Mouse (Mus musculus): ENCODE results near the gene Zxdc. TPM values are rescaled to one million over a fixed set of nuclear protein-coding genes. Genes with fewer than 3 reads are reported as not detected.

Gene Zxdc
- polyA plus RNA-seq, 1 experiment from 2014 or later = 11.0 TPM

GRCm38 (mm10) chr6:90393948-90394347 lies 24.7 kb downstream of the Zxdc start:
- Histone ChIP-seq H3K9ac (replicated peaks) (no peak overlapping the region), H3K27ac (no peak overlapping the region), H3K4me1 (replicated peaks) (no peaks in the 10 kb centered on the region), H3K4me2 (replicated peaks) (no peak overlapping the region), H3K27me3 (no peaks in the 10 kb centered on the region), H3K36me3 (peaks cover 61% of the 10 kb centered on the region), H3K9me3 (no peaks in the 10 kb centered on the region), H3K4me3 (replicated peaks) (no peak overlapping the region)
- WGBS = 73% methylated on average over 3 of the region's 3 CpGs
- ATAC-seq = no peak

- Histone ChIP-seq H3K4me3 (replicated peaks) (no peak overlapping the region), H3K9me3 (no peaks in the 10 kb centered on the region), H3K4me1 (replicated peaks) (no peaks in the 10 kb centered on the region), H3K27ac (no peak overlapping the region), H3K36me3 (peaks cover 62% of the 10 kb centered on the region), H3K4me2 (replicated peaks) (no peak overlapping the region), H3K9ac (replicated peaks) (no peak overlapping the region), H3K27me3 (no peaks in the 10 kb centered on the region)
- no peak for ATAC-seq
- 99% methylated on average over 2 of the region's 2 CpGs for WGBS
These were observed 26.5 kb downstream of the Zxdc start for GRCm38 (mm10) chr6:90395751-90396150.

- H3K4me2 ChIP-seq (replicated peaks) = no peak overlapping the region
- H3K4me3 ChIP-seq (replicated peaks) = no peak overlapping the region
- 94% methylated on average over 3 of the region's 3 CpGs for WGBS
- no peaks in the 10 kb centered on the region for H3K9me3 ChIP-seq
- no peak overlapping the region for H3K27ac ChIP-seq
- ATAC-seq = no peak
- H3K9ac ChIP-seq (replicated peaks) = no peak overlapping the region
- H3K4me1 ChIP-seq (replicated peaks) = no peaks in the 10 kb centered on the region
- peaks cover 62% of the 10 kb centered on the region for H3K36me3 ChIP-seq
- H3K27me3 ChIP-seq = no peaks in the 10 kb centered on the region
These were observed 28.0 kb downstream of the Zxdc start for GRCm38 (mm10) chr6:90397291-90397690.

- Histone ChIP-seq H3K4me3 (replicated peaks) (no peak overlapping the region), H3K27me3 (no peaks in the 10 kb centered on the region), H3K9me3 (no peaks in the 10 kb centered on the region), H3K27ac (no peak overlapping the region), H3K9ac (replicated peaks) (no peak overlapping the region), H3K4me2 (replicated peaks) (no peak overlapping the region), H3K4me1 (replicated peaks) (no peaks in the 10 kb centered on the region), H3K36me3 (peaks cover 24% of the 10 kb centered on the region)
- ATAC-seq = no peak
These were observed 39.3 kb downstream of the Zxdc start for GRCm38 (mm10) chr6:90408632-90409031.

GRCm38 (mm10) chr6:90410972-90411371 lies 41.7 kb downstream of the Zxdc start:
- H3K27me3 ChIP-seq = no peaks in the 10 kb centered on the region
- no peak overlapping the region for H3K4me2 ChIP-seq (replicated peaks)
- peaks cover 2% of the 10 kb centered on the region; the same call in 1 of the 2 replicates for H3K36me3 ChIP-seq
- no peaks in the 10 kb centered on the region for H3K4me1 ChIP-seq (replicated peaks)
- H3K9me3 ChIP-seq = no peaks in the 10 kb centered on the region
- 95% methylated on average over 1 of the region's 1 CpGs for WGBS
- no peak for ATAC-seq
- H3K27ac ChIP-seq = no peak overlapping the region
- H3K9ac ChIP-seq (replicated peaks) = no peak overlapping the region
- no peak overlapping the region for H3K4me3 ChIP-seq (replicated peaks)

GRCm38 (mm10) chr6:90411926-90412325 lies 42.6 kb downstream of the Zxdc start:
- Histone ChIP-seq H3K27me3 (no peaks in the 10 kb centered on the region), H3K4me2 (replicated peaks) (no peak overlapping the region), H3K4me1 (replicated peaks) (no peaks in the 10 kb centered on the region), H3K4me3 (replicated peaks) (no peak overlapping the region), H3K9ac (replicated peaks) (no peak overlapping the region), H3K9me3 (no peaks in the 10 kb centered on the region), H3K27ac (no peak overlapping the region), H3K36me3 (no peaks in the 10 kb centered on the region)
- 86% methylated on average over 7 of the region's 7 CpGs for WGBS
- no peak for ATAC-seq

GRCm38 (mm10) chr6:90422565-90422964 lies 53.3 kb downstream of the Zxdc start:
- peak overlapping the region; percentile 51 for H3K4me2 ChIP-seq (replicated peaks)
- H3K9me3 ChIP-seq = no peaks in the 10 kb centered on the region
- peak overlapping the region; percentile 27 for H3K4me3 ChIP-seq (replicated peaks)
- no peaks in the 10 kb centered on the region for H3K36me3 ChIP-seq
- peak overlapping the region; percentile 60 for H3K27ac ChIP-seq
- peaks cover 11% of the 10 kb centered on the region for H3K27me3 ChIP-seq
- peak; percentile 88 for ATAC-seq
- peaks cover 11% of the 10 kb centered on the region for H3K4me1 ChIP-seq (replicated peaks)
- H3K9ac ChIP-seq (replicated peaks) = peak overlapping the region; percentile 10; the same call in 1 of the 2 replicates
- WGBS = 2% methylated on average over 14 of the region's 14 CpGs

GRCm38 (mm10) chr6:90425361-90425760 lies 56.1 kb downstream of the Zxdc start:
- Histone ChIP-seq H3K9me3 (no peaks in the 10 kb centered on the region), H3K36me3 (no peaks in the 10 kb centered on the region), H3K9ac (replicated peaks) (no peak overlapping the region), H3K27ac (no peak overlapping the region), H3K27me3 (peaks cover 16% of the 10 kb centered on the region), H3K4me1 (replicated peaks) (peaks cover 23% of the 10 kb centered on the region), H3K4me3 (replicated peaks) (no peak overlapping the region), H3K4me2 (replicated peaks) (no peak overlapping the region)
- ATAC-seq = no peak
- WGBS = 81% methylated on average over 3 of the region's 3 CpGs

- 86% methylated on average over 4 of the region's 4 CpGs for WGBS
- no peak overlapping the region for H3K27ac ChIP-seq
- no peak for ATAC-seq
- H3K9ac ChIP-seq (replicated peaks) = no peak overlapping the region
- peaks cover 16% of the 10 kb centered on the region for H3K27me3 ChIP-seq
- peaks cover 23% of the 10 kb centered on the region for H3K4me1 ChIP-seq (replicated peaks)
- H3K4me3 ChIP-seq (replicated peaks) = no peak overlapping the region
- no peak overlapping the region for H3K4me2 ChIP-seq (replicated peaks)
- H3K9me3 ChIP-seq = no peaks in the 10 kb centered on the region
- H3K36me3 ChIP-seq = no peaks in the 10 kb centered on the region
These were observed 56.7 kb downstream of the Zxdc start for GRCm38 (mm10) chr6:90426003-90426402.

GRCm38 (mm10) chr6:90428380-90428974 lies 59.2 kb downstream of the Zxdc start, which contains the start of gene Cfap100:
TSS of gene Cfap100 (minus strand) at chr6:90428797.
- no peaks in the 10 kb centered on the region for H3K9me3 ChIP-seq
- H3K27ac ChIP-seq = peak within 1 kb of the TSS; percentile 58
- WGBS = under 1% methylated on average over 31 of the region's 31 CpGs
- ATAC-seq = peak; percentile 91
- H3K27me3 ChIP-seq = peaks cover 12% of the 10 kb centered on the region
- H3K4me3 ChIP-seq (replicated peaks) = peak within 1 kb of the TSS; percentile 46
- H3K9ac ChIP-seq (replicated peaks) = peak within 1 kb of the TSS; percentile 71
- H3K4me1 ChIP-seq (replicated peaks) = peaks cover 12% of the 10 kb centered on the region
- H3K36me3 ChIP-seq = no peaks in the 10 kb centered on the region
- H3K4me2 ChIP-seq (replicated peaks) = peak within 1 kb of the TSS; percentile 81

- no peak overlapping the region for H3K4me3 ChIP-seq (replicated peaks)
- H3K9ac ChIP-seq (replicated peaks) = no peak overlapping the region
- no peak for ATAC-seq
- peaks cover 12% of the 10 kb centered on the region for H3K27me3 ChIP-seq
- H3K9me3 ChIP-seq = no peaks in the 10 kb centered on the region
- 66% methylated on average over 14 of the region's 14 CpGs for WGBS
- no peak overlapping the region for H3K27ac ChIP-seq
- H3K4me2 ChIP-seq (replicated peaks) = no peak overlapping the region
- H3K4me1 ChIP-seq (replicated peaks) = peaks cover 12% of the 10 kb centered on the region
- no peaks in the 10 kb centered on the region for H3K36me3 ChIP-seq
These were observed 60.6 kb downstream of the Zxdc start for GRCm38 (mm10) chr6:90429911-90430310.

GRCm38 (mm10) chr6:90431487-90431886 lies 62.2 kb downstream of the Zxdc start:
- Histone ChIP-seq H3K9ac (replicated peaks) (no peak overlapping the region), H3K4me1 (replicated peaks) (peaks cover 15% of the 10 kb centered on the region), H3K4me2 (replicated peaks) (no peak overlapping the region), H3K27me3 (peaks cover 12% of the 10 kb centered on the region), H3K36me3 (no peaks in the 10 kb centered on the region), H3K27ac (no peak overlapping the region), H3K4me3 (replicated peaks) (no peak overlapping the region), H3K9me3 (no peaks in the 10 kb centered on the region)
- WGBS = 66% methylated on average over 2 of the region's 2 CpGs
- ATAC-seq = no peak

GRCm38 (mm10) chr6:90434687-90435086 lies 65.4 kb downstream of the Zxdc start:
- Histone ChIP-seq H3K27ac (no peak overlapping the region), H3K27me3 (no peaks in the 10 kb centered on the region), H3K36me3 (no peaks in the 10 kb centered on the region), H3K4me1 (replicated peaks) (peaks cover 3% of the 10 kb centered on the region; the same call in 1 of the 2 replicates), H3K4me2 (replicated peaks) (no peak overlapping the region), H3K9me3 (no peaks in the 10 kb centered on the region), H3K9ac (replicated peaks) (no peak overlapping the region), H3K4me3 (replicated peaks) (no peak overlapping the region)
- peak; percentile 63 for ATAC-seq
- WGBS = 76% methylated on average over 3 of the region's 3 CpGs
